Mouse (Mus musculus) G1E (cell line): ENCODE data around the gene Syne3.

ENCODE experiments used
- CTCF ChIP-seq: IDR thresholded peaks from 2 replicates; pipeline ENCODE4 v1.5.1; 2012; ENCODE audit warnings: low read depth, low read length, inconsistent platforms, mixed read lengths
- GATA1 ChIP-seq: IDR thresholded peaks from 2 replicates; pipeline ENCODE4 v1.6.1; 2012; ENCODE audit warnings: borderline replicate concordance, low read length, inconsistent platforms, mixed read lengths
- GATA2 ChIP-seq: IDR thresholded peaks from 2 replicates; pipeline ENCODE4 v1.6.1; 2012; ENCODE audit warnings: low read depth, low read length, inconsistent platforms, borderline replicate concordance
- POLR2AphosphoS5 ChIP-seq: IDR thresholded peaks from 2 replicates; pipeline ENCODE4 v1.6.1; 2012; ENCODE audit warnings: low read depth, low read length, inconsistent platforms; ENCODE audit not compliant: insufficient replicate concordance
- TAL1 ChIP-seq: conservative IDR thresholded peaks from 2 replicates; pipeline ENCODE4 v1.6.1; 2012; ENCODE audit warnings: low read depth, low read length, inconsistent platforms, mixed read lengths

DNA sequence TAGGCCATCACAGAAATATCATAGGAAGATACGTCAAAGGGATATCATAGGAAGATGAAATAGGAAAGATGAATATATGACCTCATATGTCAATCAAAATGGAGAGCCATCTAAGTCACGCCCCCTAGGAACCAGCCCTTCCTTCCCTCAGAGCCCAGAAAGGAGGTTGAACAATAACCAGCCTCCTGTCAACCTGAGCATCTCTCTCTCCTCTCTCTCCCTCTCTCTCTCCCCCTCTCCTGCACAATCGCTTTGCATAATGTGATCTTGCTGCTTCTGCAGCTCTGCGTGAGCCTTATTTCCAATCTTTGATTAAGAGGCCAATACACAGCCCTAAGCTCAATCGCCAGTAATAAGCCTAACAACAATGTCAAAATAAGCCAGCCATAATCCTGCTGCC lies 84.6 kb downstream of the Syne3 start:
- TF ChIP-seq CTCF (no peak), GATA1 (no peak), TAL1 (no peak), POLR2AphosphoS5 (no peak), GATA2 (no peak)
